Mouse (Mus musculus) liver, adult (tissue): ENCODE measurements around the gene Mdga1.

Source experiments
- GATA4 ChIP-seq: IDR thresholded peaks from 2 replicates; pipeline ENCODE4 v1.6.1; 2014; ENCODE audit warnings: mild to moderate bottlenecking, low read length; ENCODE audit not compliant: insufficient replicate concordance

Gene Mdga1

DNA sequence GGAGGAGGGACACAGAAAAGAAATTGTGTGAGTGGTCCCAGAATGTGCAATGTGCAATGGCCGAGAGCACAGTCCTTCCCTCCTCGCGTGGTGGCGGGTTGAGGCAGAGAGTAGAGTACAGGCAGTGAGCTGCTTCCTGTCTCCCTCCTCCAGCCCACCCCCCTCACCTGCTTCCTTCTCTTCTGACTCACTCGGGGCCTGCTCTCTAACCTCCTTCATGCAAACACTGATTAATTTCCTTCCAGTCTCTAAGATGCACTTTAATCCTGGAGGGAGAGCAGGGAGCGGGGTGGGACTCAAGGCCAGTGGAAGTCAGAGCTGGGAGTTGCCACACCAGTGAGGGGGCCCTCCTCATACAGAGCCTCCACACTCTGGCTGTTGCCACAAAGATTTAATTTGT is 18.8 kb downstream of the Mdga1 start:
- no peak for TF ChIP-seq GATA4

DNA sequence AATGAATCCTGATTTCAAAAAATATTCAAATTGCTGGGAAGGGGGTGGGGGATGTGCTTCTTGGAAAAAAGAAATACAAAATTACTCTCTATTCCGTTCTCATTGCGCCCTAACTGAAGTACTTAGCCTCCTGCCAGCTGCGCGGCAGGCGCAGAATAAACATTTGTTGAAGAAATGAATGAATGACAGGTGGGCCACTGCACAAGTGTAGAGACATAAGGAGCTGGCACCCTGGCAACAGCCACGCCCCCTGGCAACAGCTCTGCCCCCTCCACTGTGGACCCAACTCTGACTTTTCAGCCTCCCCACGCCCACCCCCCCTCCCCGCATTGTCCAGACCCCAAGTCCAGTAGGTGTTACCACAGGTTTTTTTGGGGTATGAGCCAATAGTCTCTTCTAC is 19.3 kb downstream of the Mdga1 start:
- TF ChIP-seq GATA4, result no peak

DNA sequence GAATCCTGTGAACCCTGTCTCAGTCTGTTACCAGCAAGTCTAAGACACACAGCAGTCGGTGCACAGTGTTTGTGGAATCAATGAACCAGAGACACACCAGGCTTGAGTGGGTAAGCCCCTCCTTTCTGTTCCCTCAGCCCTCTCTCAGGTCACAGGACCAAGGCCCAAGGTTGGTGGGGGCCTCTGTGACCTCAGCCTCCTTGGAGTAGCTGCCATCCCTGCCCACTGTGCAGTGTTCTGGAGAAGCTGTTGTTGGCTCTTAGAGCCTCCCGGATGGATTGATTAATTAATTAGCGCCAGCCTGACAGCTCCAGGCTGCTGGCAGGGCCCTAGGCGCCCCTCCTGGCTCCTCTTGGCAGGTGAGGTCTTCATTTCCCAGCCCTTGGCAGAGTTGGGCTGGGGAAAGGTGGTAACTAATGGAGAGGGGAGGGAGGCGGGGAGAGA is 22.6 kb downstream of the Mdga1 start:
- TF ChIP-seq GATA4, result no peak

DNA sequence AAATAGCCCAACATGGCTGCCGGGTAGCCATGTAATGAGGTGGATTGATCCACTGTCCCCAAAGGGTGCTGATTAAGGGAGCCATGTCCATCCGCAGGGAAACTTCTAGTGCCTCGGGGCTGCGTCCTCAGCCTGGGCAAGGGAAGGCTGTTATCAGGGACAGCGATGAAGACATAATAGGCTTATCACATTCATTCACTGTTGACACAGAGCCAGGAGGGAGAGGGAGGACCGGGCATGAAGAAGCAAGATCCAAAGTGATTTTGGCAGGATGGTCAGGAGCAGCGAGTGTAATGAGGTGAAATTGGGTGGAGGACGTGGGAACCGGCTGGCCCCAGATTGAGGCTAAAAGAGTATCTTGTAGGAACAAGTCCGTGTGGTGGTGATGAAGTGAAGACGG is 25.5 kb downstream of the Mdga1 start:
- no peak for TF ChIP-seq GATA4

DNA sequence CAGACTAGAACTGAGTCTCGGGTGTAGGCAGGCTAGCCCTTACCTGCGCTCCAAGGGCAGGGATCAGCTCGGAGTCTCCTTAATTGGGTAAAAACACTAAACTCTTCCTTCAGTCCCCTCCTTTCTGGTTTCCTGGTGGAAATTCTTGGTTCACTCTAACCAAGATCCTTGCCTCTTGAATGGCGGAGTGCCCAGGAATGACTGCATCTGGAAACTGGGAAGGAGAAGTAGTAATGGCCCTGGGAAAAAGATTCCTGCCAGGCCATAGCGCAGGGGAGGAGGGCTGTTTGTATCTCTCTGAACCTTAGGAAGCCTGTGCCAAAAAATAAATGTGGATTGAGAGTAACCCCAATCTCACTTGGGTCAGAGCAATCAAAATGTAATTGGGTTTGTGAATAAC is 30.9 kb downstream of the Mdga1 start:
- no peak for TF ChIP-seq GATA4

DNA sequence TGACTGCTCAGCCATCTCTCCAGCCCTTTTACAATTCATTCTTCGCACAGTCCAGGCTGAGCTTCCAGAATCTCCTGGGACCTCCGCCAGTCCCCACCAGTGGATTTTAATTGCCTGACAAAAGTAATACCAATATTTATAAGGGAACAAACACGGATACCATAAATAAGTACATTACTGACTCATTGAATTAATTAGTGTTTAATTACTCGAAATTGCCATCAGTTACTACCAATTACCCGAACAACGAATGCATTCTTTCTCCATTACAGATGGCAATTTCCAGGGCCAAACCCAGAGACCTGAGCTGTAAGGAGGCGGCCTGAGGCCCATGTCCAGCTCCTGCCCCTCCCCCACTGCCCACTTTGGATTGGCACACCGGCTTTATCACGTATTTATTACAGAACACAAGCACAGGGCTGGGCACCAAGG is 32.5 kb downstream of the Mdga1 start:
- TF ChIP-seq GATA4, result no peak

DNA sequence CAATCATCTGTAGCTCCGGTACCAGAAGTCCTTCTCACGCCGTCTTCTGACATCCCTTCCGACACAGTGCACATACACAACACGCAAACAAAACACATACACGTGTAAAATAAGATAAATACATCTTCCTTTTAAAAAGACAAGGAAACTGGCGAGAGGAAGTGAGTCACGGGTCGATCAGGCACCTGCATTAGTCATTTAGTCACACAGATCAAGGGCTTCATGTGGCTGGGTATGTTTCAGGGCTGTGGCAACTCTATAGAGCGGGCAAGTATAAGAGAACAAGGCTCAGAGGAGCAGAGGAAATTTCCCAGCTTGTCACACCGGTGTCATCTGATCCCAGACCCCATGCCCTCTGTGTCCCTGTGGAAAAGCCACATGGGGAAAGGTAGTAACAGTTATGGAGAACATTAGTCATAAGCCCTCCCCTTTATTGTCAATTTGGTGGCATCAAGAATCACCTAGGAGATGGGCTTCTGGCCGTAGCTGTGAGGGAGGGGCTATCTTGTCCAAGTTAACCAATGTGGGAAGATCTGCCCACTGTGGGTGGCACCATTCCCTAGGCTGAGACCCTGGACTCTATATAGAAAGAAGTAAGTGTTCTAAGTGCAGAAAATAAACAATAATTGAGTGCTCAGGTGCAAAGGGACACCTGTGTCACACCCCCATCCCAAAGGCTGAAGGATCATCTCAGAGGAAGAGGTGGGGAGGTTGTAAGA is 35.6 kb downstream of the Mdga1 start:
- TF ChIP-seq GATA4, result no peak

DNA sequence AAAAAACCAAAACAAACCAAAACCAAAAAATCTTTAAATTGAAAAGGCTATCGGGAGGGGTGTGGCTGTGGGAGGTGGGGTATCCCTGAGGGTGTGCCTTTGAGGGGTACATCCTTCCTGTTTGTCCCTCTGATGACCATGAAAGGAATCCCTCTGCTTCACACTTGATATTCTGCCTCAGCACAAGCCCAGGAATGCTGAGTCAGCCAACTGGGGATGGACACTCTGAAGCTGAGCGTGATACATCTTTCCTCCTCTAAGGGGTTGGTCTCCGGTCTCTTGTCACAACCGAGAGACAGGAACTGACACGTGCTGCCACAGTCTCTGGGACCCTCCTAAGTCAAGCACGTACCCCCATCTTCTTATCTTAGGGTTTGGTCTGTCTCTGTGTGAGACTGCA is 37.1 kb downstream of the Mdga1 start:
- TF ChIP-seq GATA4, result no peak

DNA sequence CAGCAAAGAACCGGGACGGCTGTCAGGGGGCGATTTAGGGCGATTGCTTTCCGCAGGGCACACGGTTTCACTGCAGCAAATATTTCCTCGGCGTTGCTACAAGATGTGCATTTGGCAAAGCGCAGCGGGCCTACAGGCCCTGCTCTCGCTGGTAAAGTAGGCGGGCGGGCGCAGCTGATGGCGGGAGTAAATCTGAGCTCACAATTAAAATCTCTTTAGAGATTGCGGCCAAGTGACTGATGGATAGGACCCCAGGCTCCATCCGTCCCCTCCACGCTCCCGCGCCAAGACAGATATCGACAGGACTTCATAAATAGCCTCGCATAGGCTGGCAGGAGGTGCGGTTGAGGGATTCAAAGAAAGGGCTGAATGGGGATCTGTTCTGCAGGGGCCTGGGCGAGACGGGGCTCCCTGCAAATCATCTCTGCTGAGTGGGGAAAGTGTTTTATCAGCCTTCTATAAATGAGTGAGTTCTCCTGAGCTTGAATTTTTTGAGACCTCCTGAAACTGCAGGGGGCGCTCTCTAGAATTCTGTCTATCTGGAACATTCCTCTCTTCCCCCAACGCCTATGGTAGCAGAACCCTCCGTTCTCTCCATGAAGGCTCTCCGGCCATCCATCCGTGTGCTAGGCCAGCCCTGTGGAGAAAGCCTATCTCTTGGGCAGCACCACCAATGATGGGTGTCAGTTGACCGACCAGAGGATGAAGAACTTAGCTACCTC is 38.5 kb downstream of the Mdga1 start:
- TF ChIP-seq GATA4, result no peak

DNA sequence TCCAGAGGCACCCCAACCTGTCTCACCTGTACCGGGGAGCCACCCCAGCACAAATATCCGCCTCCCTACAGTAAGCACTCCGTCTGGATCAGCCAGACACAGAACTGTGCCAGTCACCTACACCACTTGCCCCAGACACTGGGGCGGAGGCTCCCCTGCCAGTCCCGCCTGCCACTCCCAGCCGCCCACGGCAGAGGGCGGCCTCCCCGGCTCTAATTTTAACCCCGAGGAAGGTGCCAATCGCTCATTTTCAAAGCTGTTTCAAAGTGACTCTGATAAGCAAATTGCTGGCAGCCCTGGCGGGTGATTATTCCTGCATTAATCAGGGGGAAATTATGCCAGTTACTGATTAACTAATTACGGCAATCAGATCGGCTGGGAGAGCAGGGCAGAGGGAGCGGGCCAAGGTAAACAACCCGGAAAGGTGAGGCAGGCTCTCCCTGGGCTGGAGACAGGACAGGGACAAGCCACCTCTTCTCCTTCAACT is 41.1 kb downstream of the Mdga1 start:
- peak; percentile 98; the same call in 1 of the 2 replicates for TF ChIP-seq GATA4

DNA sequence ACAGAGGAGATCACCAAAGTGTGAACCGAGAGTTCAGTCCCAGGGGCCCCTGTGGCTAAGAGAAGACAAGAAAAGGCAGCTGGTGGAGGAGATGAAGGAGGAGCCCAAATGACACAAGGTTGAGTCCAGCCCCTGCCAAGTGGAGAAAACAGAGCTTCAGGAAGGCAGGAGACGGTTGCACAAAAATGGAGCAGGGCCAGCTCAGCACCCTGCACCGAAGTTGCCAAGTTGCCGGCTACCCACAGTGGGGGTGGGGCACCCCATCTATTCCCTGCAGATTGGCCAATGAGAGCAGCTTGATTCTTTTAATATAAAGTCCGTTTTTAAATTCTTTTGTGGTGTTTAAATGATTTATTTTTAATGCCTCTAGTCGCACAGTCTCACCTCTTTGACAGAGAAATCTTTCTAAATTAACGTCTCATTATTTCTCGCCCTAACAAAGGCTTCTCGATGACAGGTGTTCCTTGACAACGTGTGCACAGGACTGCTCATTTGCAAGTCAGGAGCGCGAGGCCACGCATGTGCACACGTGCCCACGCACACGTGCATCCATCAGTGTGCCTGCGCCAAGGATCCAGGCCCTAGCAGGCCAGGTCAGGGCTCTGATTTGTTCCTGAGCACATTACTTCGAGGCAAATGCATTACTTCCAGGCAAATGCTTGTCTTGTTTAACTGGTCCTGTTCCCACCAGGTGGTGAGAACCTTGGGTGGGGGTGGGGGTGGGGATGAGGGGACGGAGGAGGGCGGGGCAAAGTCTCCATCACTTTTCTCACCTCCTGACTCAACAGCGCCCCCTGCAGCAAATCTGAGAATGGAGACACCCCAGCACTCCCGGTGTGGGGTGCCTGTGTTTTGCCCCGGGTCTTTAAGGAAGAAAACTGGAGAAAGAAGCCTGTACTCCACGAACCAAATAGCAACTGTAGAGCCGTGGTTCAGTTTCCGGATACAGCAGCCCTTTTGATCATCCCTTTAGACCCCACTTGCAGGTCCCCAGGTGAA is 44.0 kb downstream of the Mdga1 start:
- TF ChIP-seq GATA4, result no peak

DNA sequence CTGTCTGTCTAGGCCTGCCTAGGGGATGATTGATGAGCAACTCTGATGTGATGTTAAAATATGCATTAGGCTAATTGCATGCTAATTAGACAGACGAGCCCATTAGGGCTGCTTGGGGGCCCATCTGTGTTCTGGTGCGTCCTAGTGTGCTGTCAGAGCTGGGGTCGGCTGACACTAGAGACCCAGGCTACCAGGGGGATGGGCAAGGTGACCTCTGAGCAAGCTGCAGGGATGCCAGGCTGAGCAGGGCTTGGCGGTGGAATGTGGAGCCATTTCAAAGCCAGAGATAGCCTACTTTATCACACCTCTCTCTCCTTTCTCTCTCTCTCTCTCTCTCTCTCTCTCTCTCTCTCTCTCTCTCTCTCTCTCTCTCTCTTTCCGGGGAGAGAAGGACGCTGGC is 49.8 kb downstream of the Mdga1 start:
- no peak for TF ChIP-seq GATA4

DNA sequence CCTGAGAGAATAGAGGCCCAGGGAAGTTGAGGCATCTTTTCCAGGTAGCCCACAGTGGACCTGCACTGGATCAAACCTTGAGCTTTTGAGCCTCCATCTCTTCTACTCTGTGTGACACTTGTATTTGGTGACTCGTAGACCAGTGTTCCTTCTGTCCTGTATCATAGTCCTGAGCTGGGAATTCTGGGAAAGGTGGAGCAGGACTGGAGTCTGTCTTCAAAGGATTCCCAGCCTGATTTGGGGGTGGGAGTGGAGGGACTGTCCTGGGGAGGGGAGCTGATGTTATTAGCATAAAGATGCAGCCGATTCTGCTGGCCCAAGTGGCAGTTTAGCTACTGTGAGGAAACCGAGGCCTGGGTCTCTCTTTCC is 50.4 kb downstream of the Mdga1 start:
- TF ChIP-seq GATA4, result no peak

DNA sequence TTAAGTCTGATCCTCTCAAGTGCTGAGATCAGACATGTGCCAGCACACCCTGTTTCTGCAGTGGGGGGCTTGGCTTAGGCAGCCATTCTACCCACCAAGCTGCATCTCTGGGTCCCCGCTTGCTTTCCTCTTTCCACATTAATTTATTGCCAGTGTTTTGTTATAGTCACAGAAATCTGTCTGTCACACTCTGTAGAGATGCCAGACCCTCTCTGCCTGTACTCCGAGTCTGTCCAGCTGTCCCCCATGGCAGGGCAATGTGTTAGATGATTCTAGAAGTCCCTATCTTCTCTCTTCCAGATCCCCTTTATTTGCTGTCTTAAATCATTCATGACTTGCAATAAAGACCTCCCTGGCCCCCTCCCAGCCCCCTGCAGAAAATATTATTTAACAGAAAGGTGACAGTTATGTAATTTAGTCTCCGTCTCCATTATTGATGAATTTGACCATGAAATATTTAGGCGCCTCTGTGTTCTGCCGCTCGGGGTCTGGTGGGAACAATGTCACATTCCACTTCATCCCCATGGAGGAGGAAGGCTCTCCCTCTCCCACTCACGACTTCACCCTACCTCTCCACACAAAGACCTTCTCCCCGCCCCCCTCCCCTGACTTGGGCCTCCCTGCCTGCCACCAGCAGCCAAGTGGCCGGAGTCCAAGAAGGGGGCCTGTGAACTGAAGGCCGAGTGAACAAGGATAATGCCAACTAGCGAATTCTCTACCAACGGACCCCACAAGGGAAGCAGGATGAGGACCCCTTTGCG is 50.9 kb downstream of the Mdga1 start:
- no peak for TF ChIP-seq GATA4

DNA sequence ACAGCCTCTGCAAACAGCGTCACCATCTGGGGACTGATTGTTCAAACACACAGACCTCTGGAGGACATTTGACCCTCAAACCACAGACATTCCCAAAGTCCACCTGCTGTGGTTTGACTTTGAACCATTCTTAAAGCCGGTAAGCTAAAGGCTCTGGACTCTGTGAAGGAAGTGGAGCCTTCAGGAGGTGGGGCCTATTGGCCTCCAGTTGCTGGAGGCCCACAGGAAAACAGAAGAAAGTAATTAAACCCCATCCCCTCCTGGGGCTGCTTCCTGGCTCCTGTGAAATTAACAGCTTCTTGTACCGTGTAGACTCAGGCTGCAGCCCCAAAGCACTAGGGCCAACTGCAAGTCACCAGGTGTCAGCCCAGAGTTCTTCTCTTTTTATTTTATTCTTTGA is 52.9 kb downstream of the Mdga1 start:
- no peak for TF ChIP-seq GATA4

DNA sequence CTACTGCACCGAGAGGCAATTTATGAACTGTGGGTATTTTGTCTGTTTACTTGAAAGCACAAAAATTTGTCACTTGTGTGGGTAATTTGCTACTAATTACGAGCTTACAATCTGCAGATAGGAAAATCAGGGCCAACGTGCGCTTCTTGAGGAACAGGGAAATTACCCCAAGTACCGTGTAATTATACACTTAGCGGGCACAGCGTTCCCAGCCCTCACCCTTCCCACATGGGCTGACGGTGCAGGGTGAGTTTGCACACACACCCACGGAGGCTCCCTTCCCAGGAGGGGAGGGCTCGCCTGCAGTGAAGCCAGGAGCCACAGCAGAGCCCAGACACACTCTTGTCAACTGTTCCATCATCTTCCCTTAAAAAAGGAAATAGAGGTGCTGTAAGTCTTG is 54.1 kb downstream of the Mdga1 start:
- TF ChIP-seq GATA4, result no peak
